Mouse (Mus musculus) CH12.LX (cell line): ENCODE measurements around the gene Cfl2. TPM values are rescaled to one million over a fixed set of nuclear protein-coding genes. Genes with fewer than 3 reads are reported as not detected.
A peak's percentile ranks its signal among the peaks of the same experiment; 100 is the strongest.

Experiments
- DNase-seq: peaks from one replicate; pipeline ENCODE4 v3.0.0-alpha.2; 2013; ENCODE audit errors: extremely low read depth
- H3K27ac ChIP-seq: 2 replicates; pipeline ENCODE4 v1.5.1; 2012; ENCODE audit warnings: low read depth, mild to moderate bottlenecking, control low read depth, moderate library complexity; ENCODE audit not compliant: insufficient read depth
- H3K27me3 ChIP-seq: replicated peaks from 2 replicates; pipeline ENCODE3; 2012; ENCODE audit warnings: inconsistent platforms
- H3K36me3 ChIP-seq, 2 experiments: replicated peaks in 1 of 2; 2 replicates each; pipeline versions ENCODE3 to v1.6.1; 2012; ENCODE audit warnings: inconsistent platforms in 1 of 2, low read length in 1 of 2, mild to moderate bottlenecking in 1 of 2, mixed read lengths in 1 of 2, moderate library complexity in 1 of 2; ENCODE audit not compliant: control insufficient read depth in 1 of 2, insufficient read depth in 1 of 2
- H3K4me1 ChIP-seq, 2 experiments: 2 replicates each; pipeline ENCODE4 v1.6.1; 2012; ENCODE audit warnings: inconsistent platforms in 1 of 2, moderate library complexity in 1 of 2; ENCODE audit not compliant: insufficient read depth in 2 of 2, control insufficient read depth in 1 of 2
- H3K4me2 ChIP-seq: 2 replicates; pipeline ENCODE4 v1.6.1; 2012; ENCODE audit warnings: low read depth, mild to moderate bottlenecking, control low read depth; ENCODE audit not compliant: poor library complexity, insufficient read depth, severe bottlenecking
- H3K4me3 ChIP-seq, 3 experiments: fragments of 150-350 bp in 1 of 3; sonication (generic) in 1 of 3; replicated peaks in 1 of 3; 2 replicates each; pipeline versions ENCODE3 to v1.5.1; 2011 to 2012; ENCODE audit warnings: low read depth in 2 of 3, low read length in 2 of 3, mild to moderate bottlenecking in 2 of 3, moderate library complexity in 2 of 3, control low read depth in 1 of 3, improper control_type of control experiment in 1 of 3, inconsistent platforms in 1 of 3, mixed read lengths in 1 of 3; ENCODE audit not compliant: poor library complexity in 1 of 3
- H3K79me2 ChIP-seq: replicated peaks from 2 replicates; pipeline ENCODE4 v1.6.1; 2012; ENCODE audit warnings: mild to moderate bottlenecking, moderate library complexity; ENCODE audit not compliant: control insufficient read depth, poor library complexity, insufficient read depth, severe bottlenecking; ENCODE audit errors: extremely low read depth
- H3K9ac ChIP-seq: 2 replicates; pipeline ENCODE4 v1.6.1; 2012; ENCODE audit warnings: low read depth, mild to moderate bottlenecking, control low read depth, moderate library complexity; ENCODE audit not compliant: insufficient read depth
- H3K9me3 ChIP-seq: replicated peaks from 2 replicates; pipeline ENCODE3; 2012; ENCODE audit warnings: low read length, inconsistent platforms, mixed read lengths
- BHLHE40 ChIP-seq: IDR thresholded peaks from 2 replicates; pipeline ENCODE4 v1.6.1; 2011; ENCODE audit warnings: mild to moderate bottlenecking, low read depth, low read length, improper control_type of control experiment
- CHD2 ChIP-seq: IDR thresholded peaks from 2 replicates; pipeline ENCODE4 v1.6.1; 2011; ENCODE audit warnings: low read length, improper control_type of control experiment
- CTCF ChIP-seq, 2 experiments: IDR thresholded peaks in 1 of 2; conservative IDR thresholded peaks in 1 of 2; 2 replicates each; pipeline ENCODE4 v1.5.1; 2011 to 2012; ENCODE audit warnings: low read depth in 2 of 2, low read length in 2 of 2, improper control_type of control experiment in 1 of 2, inconsistent platforms in 1 of 2, mild to moderate bottlenecking in 1 of 2, moderate library complexity in 1 of 2
- E2F4 ChIP-seq: IDR thresholded peaks from 2 replicates; pipeline ENCODE4 v1.6.1; 2011; ENCODE audit warnings: low read depth, low read length, improper control_type of control experiment; ENCODE audit not compliant: insufficient replicate concordance
- ELF1 ChIP-seq: IDR thresholded peaks from 2 replicates; pipeline ENCODE4 v1.6.1; 2014; ENCODE audit warnings: low read depth, mild to moderate bottlenecking, inconsistent platforms, low read length, improper control_type of control experiment
- EP300 ChIP-seq: IDR thresholded peaks from 2 replicates; pipeline ENCODE4 v1.6.1; 2011; ENCODE audit warnings: low read length, improper control_type of control experiment
- ETS1 ChIP-seq: conservative IDR thresholded peaks from 2 replicates; pipeline ENCODE4 v1.6.1; 2012; ENCODE audit warnings: low read depth, mild to moderate bottlenecking, inconsistent platforms, low read length, improper control_type of control experiment, moderate library complexity
- GABPA ChIP-seq: IDR thresholded peaks from 2 replicates; pipeline ENCODE4 v1.6.1; 2012; ENCODE audit warnings: low read depth, low read length, improper control_type of control experiment, inconsistent platforms; ENCODE audit not compliant: insufficient replicate concordance
- HCFC1 ChIP-seq: IDR thresholded peaks from 2 replicates; pipeline ENCODE4 v1.6.1; 2012; ENCODE audit warnings: low read depth, mild to moderate bottlenecking, inconsistent platforms, low read length, improper control_type of control experiment
- IRF4 ChIP-seq: IDR thresholded peaks from 2 replicates; pipeline ENCODE4 v1.6.1; 2014; ENCODE audit warnings: low read depth, mild to moderate bottlenecking, inconsistent platforms, low read length, improper control_type of control experiment
- JUN ChIP-seq: IDR thresholded peaks from 2 replicates; pipeline ENCODE4 v1.6.1; 2011; ENCODE audit warnings: low read depth, mild to moderate bottlenecking, low read length, improper control_type of control experiment, moderate library complexity; ENCODE audit not compliant: insufficient read depth
- JUND ChIP-seq: conservative IDR thresholded peaks from 2 replicates; pipeline ENCODE4 v1.6.1; 2011; ENCODE audit warnings: low read depth, low read length, improper control_type of control experiment
- KAT2A ChIP-seq: IDR thresholded peaks from 2 replicates; pipeline ENCODE4 v1.6.1; 2012; ENCODE audit warnings: low read length, improper control_type of control experiment, inconsistent platforms; ENCODE audit not compliant: insufficient replicate concordance
- MAFK ChIP-seq: IDR thresholded peaks from 2 replicates; pipeline ENCODE4 v1.6.1; 2011; ENCODE audit warnings: low read length, improper control_type of control experiment; ENCODE audit not compliant: insufficient replicate concordance
- MAX ChIP-seq: IDR thresholded peaks from 2 replicates; pipeline ENCODE4 v1.6.1; 2011; ENCODE audit warnings: low read length, improper control_type of control experiment
- MAZ ChIP-seq: IDR thresholded peaks from 2 replicates; pipeline ENCODE4 v1.6.1; 2012; ENCODE audit warnings: low read depth, mild to moderate bottlenecking, inconsistent platforms, low read length, improper control_type of control experiment, moderate library complexity
- MEF2A ChIP-seq: IDR thresholded peaks from 2 replicates; pipeline ENCODE4 v1.6.1; 2014; ENCODE audit warnings: low read depth, mild to moderate bottlenecking, inconsistent platforms, low read length, improper control_type of control experiment, borderline replicate concordance
- MXI1 ChIP-seq: IDR thresholded peaks from 2 replicates; pipeline ENCODE4 v1.6.1; 2011; ENCODE audit warnings: mild to moderate bottlenecking, low read depth, low read length, improper control_type of control experiment
- NELFE ChIP-seq: IDR thresholded peaks from 2 replicates; pipeline ENCODE4 v1.6.1; 2011; ENCODE audit warnings: low read depth, low read length, improper control_type of control experiment
- PAX5 ChIP-seq: IDR thresholded peaks from 2 replicates; pipeline ENCODE4 v1.6.1; 2012; ENCODE audit warnings: low read length, inconsistent platforms, mixed read lengths
- POLR2A ChIP-seq: IDR thresholded peaks from 2 replicates; pipeline ENCODE4 v1.6.1; 2011; ENCODE audit warnings: low read depth, mild to moderate bottlenecking, improper control_type of control experiment, low read length
- POLR2AphosphoS2 ChIP-seq: IDR thresholded peaks from 2 replicates; pipeline ENCODE4 v1.6.1; 2011; ENCODE audit warnings: low read depth, low read length, improper control_type of control experiment
- RCOR1 ChIP-seq: conservative IDR thresholded peaks from 2 replicates; pipeline ENCODE4 v1.6.1; 2012; ENCODE audit warnings: low read depth, mild to moderate bottlenecking, inconsistent platforms, low read length, improper control_type of control experiment
- SMC3 ChIP-seq: IDR thresholded peaks from 2 replicates; pipeline ENCODE4 v1.6.1; 2011; ENCODE audit warnings: low read depth, low read length, improper control_type of control experiment
- TBP ChIP-seq: conservative IDR thresholded peaks from 2 replicates; pipeline ENCODE4 v1.6.1; 2011; ENCODE audit warnings: low read depth, low read length, improper control_type of control experiment
- TCF12 ChIP-seq: IDR thresholded peaks from 2 replicates; pipeline ENCODE4 v1.6.1; 2014; ENCODE audit warnings: low read depth, mild to moderate bottlenecking, inconsistent platforms, low read length, improper control_type of control experiment
- UBTF ChIP-seq: IDR thresholded peaks from 2 replicates; pipeline ENCODE4 v1.6.1; 2012; ENCODE audit warnings: low read depth, mild to moderate bottlenecking, inconsistent platforms, low read length, improper control_type of control experiment, moderate library complexity
- USF1 ChIP-seq: IDR thresholded peaks from 2 replicates; pipeline ENCODE4 v1.6.1; 2014; ENCODE audit warnings: low read depth, mild to moderate bottlenecking, inconsistent platforms, low read length, improper control_type of control experiment
- USF2 ChIP-seq: conservative IDR thresholded peaks from 2 replicates; pipeline ENCODE4 v1.6.1; 2011; ENCODE audit warnings: low read depth, low read length, improper control_type of control experiment
- ZC3H11A ChIP-seq: IDR thresholded peaks from 2 replicates; pipeline ENCODE4 v1.6.1; 2012; ENCODE audit warnings: low read depth, mild to moderate bottlenecking, inconsistent platforms, low read length, improper control_type of control experiment
- ZMIZ1 ChIP-seq: IDR thresholded peaks from 2 replicates; pipeline ENCODE4 v1.6.1; 2012; ENCODE audit warnings: low read depth, mild to moderate bottlenecking, inconsistent platforms, low read length, improper control_type of control experiment
- ZNF384 ChIP-seq: IDR thresholded peaks from 2 replicates; pipeline ENCODE4 v1.6.1; 2012; ENCODE audit warnings: low read depth, low read length, improper control_type of control experiment, inconsistent platforms
- dilution Hi-C: fragments of 300-500 bp; cut with MboI; formaldehyde crosslinking; loops from 2 replicates; pipeline ENCODE4 v1.14.3; 2020; ENCODE audit warnings: low sequenced_read_pairs; ENCODE audit not compliant: extremely low pct_unique_long_range_greater_than_20kb, extremely low pct_ligation_motif_present
- in situ Hi-C: fragments of 300-500 bp; cut with MboI; formaldehyde crosslinking; loops from 3 replicates; pipeline ENCODE4 v1.14.3; 2019; ENCODE audit warnings: low sequenced_read_pairs, low pct_ligation_motif_present, low pct_unique_long_range_greater_than_20kb, mixed read lengths
- polyA plus RNA-seq: library from polyadenylated mRNA; unstranded; fragments of >175 nt; gene quantifications from 2 replicates; pipeline ENCODE4 v1.2.1, GENCODE M21; 2012; ENCODE audit warnings: low read depth; ENCODE audit not compliant: insufficient read length
- total RNA-seq, 2 experiments: library from RNA; depleted of rRNA; stranded (reverse); fragments of 300-350 nt in 1 of 2; fragments of >200 nt in 1 of 2; gene quantifications; 2 replicates each; pipeline ENCODE4 v1.2.3; 2012 to 2014

Gene Cfl2
- total and polyA plus RNA-seq, 3 experiments, result 6.1 to 25.2 (median 13.8) TPM

GRCm38 (mm10) chr12:54887580-54888127, 25.0 kb upstream of the Cfl2 start:
- H3K79me2 ChIP-seq, result no peaks in the 10 kb centered on the region
- peaks cover 6% of the 10 kb centered on the region for H3K9me3 ChIP-seq
- dilution Hi-C loops, result no loop called here
- no peak for TF ChIP-seq HCFC1
- no peak for TF ChIP-seq NELFE
- TF ChIP-seq SMC3, result no peak
- no peak for TF ChIP-seq MAFK
- TF ChIP-seq E2F4, result no peak
- no peak for TF ChIP-seq USF1
- TF ChIP-seq USF2, result no peak
- no peak for TF ChIP-seq JUND
- H3K4me2 ChIP-seq, result no peak overlapping the region
- no peaks in the 10 kb centered on the region for H3K27me3 ChIP-seq
- DNase-seq, result no peak
- H3K36me3 ChIP-seq, result peaks cover 9 to 19% of the 10 kb centered on the region in 2 experiments
- H3K27ac ChIP-seq, result no peak overlapping the region
- no peak overlapping the region for H3K4me3 ChIP-seq
- H3K9ac ChIP-seq, result no peak overlapping the region
- no peaks in the 10 kb centered on the region for H3K4me1 ChIP-seq
- in situ Hi-C loops, result no loop called here

- Histone ChIP-seq H3K4me1 (peaks cover 0 to 6% of the 10 kb centered on the region in 2 experiments; a peak in 1 of 4 replicates), H3K27me3 (no peaks in the 10 kb centered on the region), H3K27ac (no peak overlapping the region), H3K79me2 (no peaks in the 10 kb centered on the region), H3K4me2 (no peak overlapping the region), H3K36me3 (no peaks in the 10 kb centered on the region), H3K9me3 (peaks cover 3% of the 10 kb centered on the region), H3K4me3 (no peak overlapping the region), H3K9ac (no peak overlapping the region)
- DNase-seq, result peak; percentile 71
- in situ Hi-C loops, result loop anchor here (5.0 kb wide), 1 partner anchor 42 kb away; no protein-coding TSS in a partner anchor
- dilution Hi-C loops, result no loop called here
- TF ChIP-seq NELFE (no peak), JUND (peak; percentile 44), UBTF (no peak), MAX (no peak), TCF12 (no peak), POLR2AphosphoS2 (no peak), PAX5 (no peak), CHD2 (no peak), MEF2A (no peak), ZMIZ1 (no peak), ZC3H11A (no peak), ETS1 (no peak), JUN (no peak), ZNF384 (peak; percentile 88), MXI1 (no peak), E2F4 (no peak), KAT2A (no peak), ELF1 (no peak), MAFK (no peak), IRF4 (no peak), SMC3 (peak; percentile 75), RCOR1 (no peak), BHLHE40 (no peak), USF2 (no peak), GABPA (no peak), CTCF (conservative IDR thresholded peaks at IDR 0.05 in 1 of 2, IDR thresholded peaks at IDR 0.05 in 1 of 2; ENCODE audit: low read depth in 2 of 2, low read length in 2 of 2) (peak; percentile 82), TBP (no peak), USF1 (no peak), EP300 (no peak), MAZ (no peak), POLR2A (no peak)
These were observed 17.0 kb upstream of the Cfl2 start for GRCm38 (mm10) chr12:54879630-54880029.
